Mouse (Mus musculus): ENCODE results near the gene Prrt1.

- TF ChIP-seq CTCF (IDR thresholded peaks at IDR 0.05; ENCODE audit: borderline replicate concordance, insufficient read depth, low read depth, low read length) = no peak
- no peak for TF ChIP-seq POLR2A (IDR thresholded peaks at IDR 0.05; ENCODE audit: borderline replicate concordance, insufficient read depth, low read length)
These were observed 44.2 kb upstream of the Prrt1 start for GRCm38 (mm10) chr17:34585121-34585520.

Measured in cerebellum, adult 2 months (tissue).